Mouse (Mus musculus) gastrocnemius, postnatal 36 days (tissue): ENCODE data around the gene Adcy1. TPM values are rescaled to one million over a fixed set of nuclear protein-coding genes. Genes with fewer than 3 reads are reported as not detected.

Experiments
- DNase-seq, 2 experiments: peaks; one replicate each; pipeline ENCODE4 v3.0.0; 2022
- intact Hi-C: fragments of 180-260 bp; cut with DNase I; formaldehyde crosslinking; loops from one replicate; pipeline ENCODE4 v1.15.1; 2025
- total RNA-seq, 2 experiments: library from RNA; stranded (reverse); gene quantifications; 2 replicates each; pipeline ENCODE4 v1.2.3; 2021

The Adcy1 gene
- total RNA-seq, 2 experiments from 2014 or later: 1.3 to 1.4 TPM

GRCm38 (mm10) chr11:7173664-7174063 lies 110.4 kb downstream of the Adcy1 start:
- intact Hi-C loops: no loop called here
- DNase-seq: no peak

DNA sequence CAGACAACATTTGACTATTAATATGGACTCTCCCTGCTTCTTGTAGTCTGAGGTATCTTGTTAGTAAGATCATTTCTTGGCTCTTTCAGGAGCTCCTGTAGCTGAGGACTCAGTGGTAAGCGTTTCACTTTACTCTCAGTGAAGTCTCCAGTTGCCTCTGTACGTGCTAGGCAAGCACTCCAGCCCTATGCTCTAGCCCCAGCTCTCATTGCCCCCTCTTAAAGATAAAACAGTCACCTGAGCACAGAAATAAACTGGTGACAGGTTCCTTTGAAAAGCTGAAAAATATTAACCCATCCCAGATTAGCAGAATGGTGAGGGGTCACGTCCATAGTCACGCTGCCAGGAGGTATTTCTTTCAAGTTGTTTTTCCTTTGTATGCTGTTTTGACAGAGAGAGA lies 115.4 kb downstream of the Adcy1 start:
- no peak for DNase-seq
- intact Hi-C loops: no loop called here

DNA sequence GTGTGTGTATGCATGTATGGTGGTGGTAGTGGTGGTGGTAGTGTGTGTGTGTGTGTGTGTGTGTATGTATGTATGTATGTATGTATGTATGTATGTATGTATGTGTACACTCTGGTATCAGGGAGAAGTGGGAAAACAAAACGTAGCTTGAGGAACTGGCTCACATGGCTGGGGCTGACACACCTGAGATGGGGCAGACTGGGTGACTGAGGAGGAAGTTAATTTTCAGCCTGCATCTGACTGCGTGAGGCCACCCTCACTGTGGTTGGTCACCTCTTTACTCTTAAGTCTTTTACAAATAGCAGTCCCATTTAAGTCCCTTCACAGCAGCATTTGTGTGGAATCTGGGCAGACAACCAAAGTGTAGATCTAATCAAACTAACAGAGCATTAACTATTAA lies 116.0 kb downstream of the Adcy1 start:
- DNase-seq: no peak
- intact Hi-C loops: no loop called here

GRCm38 (mm10) chr11:7182409-7183042 lies 119.2 kb downstream of the Adcy1 start:
- no peak for DNase-seq
- intact Hi-C loops: no loop called here

DNA sequence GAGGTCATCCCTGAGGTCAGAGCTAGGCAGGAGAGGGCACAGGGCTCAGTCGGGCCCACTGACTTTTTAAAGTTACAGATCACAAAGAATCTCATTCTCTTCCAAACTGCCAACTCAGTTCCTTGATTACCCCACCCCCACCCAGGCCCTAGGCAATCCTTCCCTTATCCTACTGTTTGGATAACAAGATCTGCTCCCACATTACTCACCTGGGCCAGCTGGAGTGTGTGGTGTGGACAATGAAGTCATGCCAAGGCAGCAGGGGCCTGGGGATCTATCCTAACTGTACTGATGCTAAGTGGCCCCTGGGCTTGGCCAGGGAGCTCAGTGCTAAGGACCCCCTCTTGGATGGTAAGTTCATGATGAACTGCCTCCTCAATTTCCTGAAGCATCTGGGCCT lies 121.1 kb downstream of the Adcy1 start:
- intact Hi-C loops: no loop called here

DNA sequence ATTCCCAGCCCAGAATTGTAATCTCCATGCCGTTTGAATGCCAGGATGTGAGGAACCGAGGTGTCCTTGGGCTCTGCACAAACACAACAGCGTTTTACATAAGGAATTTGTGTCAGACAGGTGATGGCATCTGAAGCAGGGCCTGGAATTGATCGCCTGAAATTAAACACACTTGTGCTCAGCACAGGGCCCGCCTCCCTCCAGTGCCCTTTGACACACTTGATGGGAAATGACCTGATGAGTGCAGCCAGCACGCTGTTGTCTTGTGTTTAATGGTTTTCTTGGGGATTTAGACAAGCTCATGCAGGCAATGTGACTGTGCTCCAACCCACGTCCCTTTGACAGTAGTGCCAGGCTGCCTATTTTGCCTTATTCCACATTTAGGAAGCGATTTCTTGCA lies 124.2 kb downstream of the Adcy1 start:
- intact Hi-C loops: no loop called here
- no peak for DNase-seq

More for the DNA sequence above, 121.1 kb downstream of the Adcy1 start:
- no peak for DNase-seq

DNA sequence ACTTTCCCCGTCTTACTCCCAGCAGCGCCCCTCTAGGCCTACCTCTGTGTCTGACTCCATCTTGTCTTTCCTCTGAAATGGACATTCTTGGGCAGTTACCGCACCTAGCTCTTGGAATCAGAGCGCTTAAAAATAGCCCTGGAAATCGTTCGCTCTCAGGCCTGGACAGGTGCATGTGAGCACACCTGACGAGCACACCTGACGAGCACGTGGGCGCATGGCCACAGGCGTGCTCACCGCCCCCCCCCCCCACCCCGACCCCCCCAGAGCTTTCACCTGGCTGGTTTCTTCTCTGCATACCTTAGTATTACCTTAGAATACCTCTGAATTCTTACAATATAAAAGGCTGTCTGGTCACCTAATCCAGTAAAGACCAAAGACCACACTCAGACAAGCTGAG lies 125.2 kb downstream of the Adcy1 start, which contains the start of gene Gm11985:
TSS of gene Gm11985 (minus strand) at position 101 of the 400 bp plus-strand sequence.
- intact Hi-C loops: no loop called here
- no peak for DNase-seq

DNA sequence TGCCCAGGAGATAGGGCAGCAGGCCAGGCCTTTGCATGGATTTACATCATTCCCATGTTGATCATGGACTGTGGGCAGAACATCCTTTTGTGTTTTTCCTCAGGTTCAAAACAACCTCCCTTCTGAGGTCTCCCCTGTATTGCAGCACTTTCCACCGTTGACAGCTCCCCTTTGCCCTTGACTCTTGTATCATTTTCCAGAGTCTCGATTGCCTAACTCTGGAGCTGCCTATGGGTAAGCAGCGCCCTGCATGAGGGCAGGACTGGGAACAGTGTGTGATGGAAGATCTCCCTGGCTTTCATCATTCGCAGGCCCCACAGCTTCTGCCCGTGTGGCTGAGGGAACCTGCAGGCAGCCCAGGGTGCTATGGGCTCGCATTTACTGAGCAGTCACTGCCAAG lies 129.4 kb downstream of the Adcy1 start:
- no peak for DNase-seq
- intact Hi-C loops: no loop called here

- no peak for DNase-seq
- intact Hi-C loops: no loop called here
Observed at GRCm38 (mm10) chr11:7193134-7193533, 129.8 kb downstream of the Adcy1 start.

DNA sequence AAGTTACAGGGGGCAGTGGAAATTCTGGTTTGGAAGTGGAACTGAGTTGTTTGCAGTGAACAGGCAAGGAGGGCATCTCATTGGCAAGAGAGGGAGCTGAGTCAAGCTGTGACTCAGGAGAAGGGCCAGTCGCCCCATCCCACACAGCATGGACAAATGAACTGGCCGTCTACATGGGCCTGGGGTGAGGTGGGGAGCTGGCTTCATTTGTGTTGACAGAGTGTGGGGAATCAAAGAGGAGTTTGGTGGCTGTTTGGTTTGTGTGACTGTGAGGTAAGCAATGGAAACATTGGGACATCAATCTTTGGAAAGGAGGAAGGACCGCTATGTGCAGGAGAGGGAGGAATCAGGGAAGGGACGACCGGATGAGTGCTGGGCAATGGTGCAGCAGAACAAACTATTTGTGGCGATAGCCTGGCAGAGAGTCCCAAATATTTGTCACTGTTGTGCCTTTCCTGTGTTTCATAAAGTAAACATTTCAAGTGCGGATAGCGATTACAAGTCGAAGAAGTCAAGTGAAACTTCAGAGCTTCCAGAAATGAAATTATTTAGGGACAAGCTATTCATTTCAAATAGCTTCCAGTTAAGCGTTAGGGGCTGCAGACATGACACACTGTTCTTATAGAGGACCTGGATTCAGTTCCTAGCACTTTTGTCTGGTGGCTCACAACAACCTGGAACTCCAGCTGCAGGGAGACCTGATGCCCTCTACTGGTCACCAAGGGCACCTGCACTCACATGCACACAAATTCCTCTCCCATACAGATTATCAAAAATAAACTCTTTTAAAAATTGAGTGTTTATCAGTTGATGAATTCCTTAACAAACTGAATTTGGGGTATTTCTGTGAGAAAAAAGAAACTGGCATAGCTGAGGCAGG lies 131.4 kb downstream of the Adcy1 start:
- DNase-seq: no peak
- intact Hi-C loops: no loop called here

- no peak for DNase-seq
- intact Hi-C loops: no loop called here
Observed at GRCm38 (mm10) chr11:7195312-7195685, 132.0 kb downstream of the Adcy1 start.

- DNase-seq: peak in 1 of 2 experiments; percentile 1
- intact Hi-C loops: no loop called here
Observed at GRCm38 (mm10) chr11:7197491-7197941, 134.2 kb downstream of the Adcy1 start, which contains the start of gene Igfbp1. Igfbp1 (plus strand) TSS chr11:7197782.

DNA sequence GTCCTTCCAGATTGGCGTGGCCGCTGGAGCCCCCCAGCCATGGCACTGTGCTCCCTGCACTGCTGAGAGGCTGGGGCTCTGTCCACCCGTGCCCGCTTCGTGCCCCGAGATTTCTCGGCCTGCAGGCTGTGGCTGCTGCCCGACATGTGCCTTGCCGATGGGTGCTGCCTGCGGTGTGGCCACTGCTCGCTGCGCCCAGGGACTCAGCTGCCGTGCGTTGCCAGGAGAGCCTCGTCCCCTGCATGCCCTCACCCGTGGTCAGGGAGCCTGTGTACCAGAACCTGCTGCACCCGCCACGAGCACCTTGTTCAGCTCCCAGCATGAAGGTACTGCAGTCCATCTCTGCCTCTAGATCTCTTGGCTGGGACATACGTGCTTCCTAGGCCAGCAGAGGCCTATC lies 134.7 kb downstream of the Adcy1 start:
- intact Hi-C loops: no loop called here
- DNase-seq: peak in 1 of 2 experiments; percentile 6

DNA sequence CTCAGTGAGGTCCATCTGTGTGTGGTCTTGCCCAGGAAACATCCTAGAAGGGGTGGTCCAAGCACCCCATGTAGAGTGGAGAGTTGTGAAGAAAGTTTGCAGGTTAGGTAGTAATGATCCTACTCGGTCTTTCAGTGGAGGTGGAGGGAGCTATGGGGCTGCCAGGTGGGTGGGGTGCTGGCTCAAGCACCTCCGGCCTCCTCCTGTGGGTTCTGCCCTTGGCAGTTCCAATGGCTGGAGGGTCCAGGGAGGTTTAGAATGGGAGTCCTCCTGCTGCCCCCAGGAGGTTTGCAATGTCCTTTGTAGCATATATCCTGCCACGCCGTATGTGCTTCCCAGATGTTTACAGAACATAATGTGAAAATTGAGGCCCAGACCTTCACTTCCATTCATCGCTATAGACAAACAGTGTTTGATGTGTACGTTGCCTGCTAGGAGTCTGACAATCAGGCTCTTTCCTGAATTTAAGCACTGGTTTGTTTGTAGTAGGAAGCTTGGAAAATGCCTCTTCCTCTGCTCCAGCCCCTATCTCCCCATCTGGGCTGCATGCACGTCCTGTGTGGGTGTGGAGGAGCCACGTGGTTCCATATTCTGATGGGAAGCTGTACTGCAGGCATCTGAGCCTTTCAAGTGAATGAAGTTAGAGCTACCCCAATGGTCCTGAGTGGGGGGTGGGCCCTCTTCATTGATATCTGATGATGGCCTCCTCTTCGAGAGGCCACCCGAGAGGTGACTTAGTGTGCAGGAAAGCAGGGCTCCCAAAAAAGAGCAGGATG lies 135.4 kb downstream of the Adcy1 start:
- intact Hi-C loops: no loop called here
- DNase-seq: peak in 1 of 2 experiments; percentile 6

DNA sequence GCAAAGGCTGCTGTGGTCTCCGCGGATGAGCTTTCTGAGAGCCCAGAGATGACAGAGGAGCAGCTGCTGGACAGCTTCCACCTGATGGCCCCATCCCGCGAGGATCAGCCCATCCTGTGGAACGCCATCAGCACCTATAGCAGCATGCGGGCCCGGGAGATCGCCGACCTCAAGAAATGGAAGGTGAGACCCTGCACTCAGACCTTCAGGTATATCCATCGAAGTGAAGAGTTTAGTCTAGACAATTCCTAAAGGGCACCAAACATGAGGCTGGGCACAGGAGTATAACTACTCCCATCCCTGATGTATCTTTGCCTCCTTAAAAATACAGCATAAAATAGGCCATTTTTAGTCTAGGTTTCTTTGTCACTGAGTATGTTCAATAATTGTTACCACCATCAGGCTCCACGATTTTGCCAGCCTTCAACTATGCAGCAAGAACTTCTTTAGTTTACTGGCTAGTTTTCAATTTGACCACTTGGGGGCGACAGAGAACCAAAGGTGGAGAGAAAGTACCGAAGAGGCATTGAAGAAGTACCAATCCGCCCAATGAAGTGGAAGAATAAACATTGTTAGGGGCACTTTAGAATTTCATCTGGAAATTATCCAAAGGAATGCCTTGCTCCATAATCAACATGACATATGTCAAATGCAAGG lies 136.6 kb downstream of the Adcy1 start:
- intact Hi-C loops: no loop called here
- peak; percentile 6 to 27 for DNase-seq

DNA sequence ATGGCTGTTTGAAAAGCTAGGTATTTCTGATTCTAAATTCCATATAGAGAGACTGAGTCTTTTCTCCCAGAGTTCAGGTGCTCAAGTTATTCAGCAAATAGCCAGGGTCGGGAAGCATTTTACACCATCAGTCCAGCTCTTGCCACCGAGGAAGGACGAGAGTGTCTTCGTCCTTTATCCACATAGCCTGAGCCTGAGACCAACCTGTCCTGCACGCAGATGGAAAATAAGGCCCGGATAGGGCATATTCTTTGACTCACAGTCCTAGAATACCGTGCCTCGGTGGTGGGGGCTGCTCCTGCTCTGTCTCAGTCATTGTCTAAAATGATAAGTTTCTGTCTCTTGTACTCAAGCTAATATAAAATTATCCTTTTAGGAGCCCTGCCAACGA lies 137.1 kb downstream of the Adcy1 start:
- DNase-seq: peak in 1 of 2 experiments; percentile 8
- intact Hi-C loops: no loop called here

- intact Hi-C loops: no loop called here
- no peak for DNase-seq
Observed at GRCm38 (mm10) chr11:7202206-7202605, 138.9 kb downstream of the Adcy1 start.

DNA sequence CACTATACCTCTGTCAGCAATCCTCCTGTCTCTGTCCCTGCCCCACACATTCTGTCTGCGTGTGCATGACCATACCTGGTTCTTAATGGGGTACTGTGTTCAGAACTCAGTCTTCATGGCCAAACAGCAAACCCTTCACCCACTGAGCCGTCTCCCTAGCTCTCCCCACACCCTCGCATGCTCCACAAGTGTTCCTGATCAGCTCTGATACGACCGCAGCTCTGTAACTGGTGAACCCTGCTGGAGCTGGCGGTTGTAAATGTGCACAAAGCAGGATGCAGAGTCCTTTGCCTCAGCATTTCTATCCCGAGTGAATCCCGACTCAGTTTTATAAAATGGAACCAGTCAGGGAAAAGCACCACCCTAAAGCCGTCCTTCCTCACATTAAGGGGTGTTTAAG lies 140.6 kb downstream of the Adcy1 start:
- DNase-seq: no peak
- intact Hi-C loops: no loop called here

DNA sequence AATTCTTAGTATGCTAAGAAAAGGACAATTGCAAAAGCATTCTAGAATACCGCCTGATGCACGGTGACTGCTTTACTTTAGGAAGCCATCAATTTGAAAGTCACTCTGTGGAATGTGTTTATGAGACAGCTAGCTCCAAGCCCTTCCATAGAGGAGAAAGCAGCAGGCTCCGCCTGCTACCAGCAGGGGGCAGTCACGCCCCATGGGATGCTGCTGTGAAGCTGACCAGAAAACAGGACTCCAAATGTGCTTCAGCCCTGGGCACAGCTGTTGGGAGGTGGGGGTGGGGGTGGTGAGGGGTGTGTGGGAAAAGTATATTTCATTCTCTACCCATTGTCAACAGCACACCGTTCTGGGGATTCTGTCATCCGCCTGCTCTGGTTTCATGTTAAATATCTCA lies 147.1 kb downstream of the Adcy1 start:
- intact Hi-C loops: loop anchor here (1.0 to 10.0 kb wide), 5 partner anchors 127 to 1092 kb away; no protein-coding TSS in a partner anchor

GRCm38 (mm10) chr11:7211211-7211610 lies 147.9 kb downstream of the Adcy1 start:
- DNase-seq: no peak
- intact Hi-C loops: loop anchor here (2.0 to 10.0 kb wide), 4 partner anchors 126 to 1092 kb away; no protein-coding TSS in a partner anchor

More for the DNA sequence above, 147.1 kb downstream of the Adcy1 start:
- DNase-seq: peak; percentile 63 to 72
